Mouse (Mus musculus) kidney, adult 18-20 months (tissue): ENCODE results near the gene 4922502D21Rik.

ENCODE experiments used
- DNase-seq: peaks from one replicate; pipeline ENCODE4 v3.0.0; 2021

Gene 4922502D21Rik

DNA sequence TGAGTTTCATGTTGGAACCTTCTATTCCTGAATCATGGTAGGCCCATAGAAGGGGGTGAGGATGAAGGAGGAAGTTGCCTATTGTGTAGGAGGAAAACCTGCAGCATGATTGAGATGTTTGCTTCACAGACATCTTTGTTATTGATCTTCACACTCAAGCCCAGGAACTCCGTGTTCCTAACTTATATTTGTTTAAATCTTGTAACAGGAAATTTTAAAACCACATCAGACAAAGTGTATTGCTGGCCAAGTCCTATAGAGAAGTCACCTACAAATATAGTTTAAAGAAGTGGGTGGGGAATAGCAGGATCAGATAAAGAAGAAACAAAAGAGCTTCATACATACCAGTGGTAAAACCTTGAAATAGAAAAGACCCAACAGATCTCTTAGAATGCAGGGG is 27.4 kb downstream of the 4922502D21Rik start:
- DNase-seq: no peak

DNA sequence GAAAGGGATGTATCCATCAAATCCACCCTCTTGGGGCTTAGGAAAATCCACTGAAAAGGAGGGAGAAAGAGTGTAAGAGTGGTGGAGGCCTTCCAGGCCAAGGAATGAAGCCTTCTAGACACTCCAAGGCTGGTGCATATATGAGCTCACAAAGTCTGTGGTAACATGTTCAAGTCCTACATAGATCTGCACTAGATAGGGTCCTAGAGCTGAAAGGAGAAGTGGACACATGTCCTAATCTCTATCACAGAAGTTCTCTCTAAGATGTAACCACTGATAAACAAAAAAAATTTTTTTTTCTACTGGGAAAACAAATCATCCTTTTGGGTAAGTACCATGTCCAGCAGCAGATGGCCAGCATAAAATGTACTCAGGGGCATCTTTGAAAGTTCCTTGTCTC is 42.9 kb downstream of the 4922502D21Rik start:
- no peak for DNase-seq

DNA sequence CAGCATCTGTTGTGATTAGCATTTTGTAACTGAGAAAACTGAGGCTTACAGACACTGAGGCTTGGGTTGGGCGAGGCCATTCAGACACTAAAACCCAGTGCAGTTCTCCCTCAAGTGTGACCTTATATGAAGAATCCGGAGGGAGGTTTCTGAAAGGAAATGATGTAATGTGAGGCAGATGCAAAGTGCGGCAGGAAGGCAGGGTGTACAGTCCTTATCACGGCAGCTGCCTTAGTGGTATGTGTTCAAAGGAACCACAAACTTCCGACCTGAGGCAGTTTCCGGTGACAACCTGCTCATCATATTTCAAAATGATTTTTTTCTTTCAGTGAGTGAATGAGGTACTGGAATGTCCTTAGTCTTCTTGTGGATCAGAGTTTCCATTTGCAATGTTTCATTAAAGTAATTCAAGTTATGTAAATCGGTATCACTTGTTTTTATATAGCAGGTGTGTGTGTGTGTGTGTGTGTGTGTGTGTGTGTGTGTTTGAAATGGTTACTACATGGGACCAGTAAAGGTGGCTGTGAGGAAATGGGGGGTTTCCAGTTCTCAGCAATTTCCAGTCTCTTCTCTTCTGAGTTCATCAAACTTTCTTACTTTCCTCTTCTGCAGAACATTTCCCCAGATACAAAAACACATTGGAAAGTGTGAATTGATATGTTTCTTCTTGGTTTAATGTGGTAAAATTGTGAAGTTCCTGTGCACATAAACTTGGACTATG is 47.1 kb downstream of the 4922502D21Rik start:
- DNase-seq: no peak

DNA sequence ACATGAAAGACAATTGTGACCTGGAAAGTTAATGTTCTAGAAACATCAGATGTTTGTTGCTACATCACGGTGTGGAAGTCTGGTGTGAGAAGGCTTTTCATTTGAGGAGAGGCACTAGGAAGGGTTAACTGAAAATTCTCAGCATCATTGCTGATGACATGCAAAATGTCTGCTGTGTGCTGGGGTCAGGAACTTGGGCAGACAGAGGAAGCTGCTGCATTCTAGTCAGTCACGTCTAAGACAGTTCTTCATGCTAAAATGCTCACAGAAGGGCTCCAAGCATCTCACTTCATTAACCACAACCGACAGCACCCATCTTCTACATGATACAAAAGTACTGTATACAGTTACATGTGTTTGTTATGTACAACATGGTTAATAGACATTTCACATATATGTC is 48.3 kb downstream of the 4922502D21Rik start:
- no peak for DNase-seq

DNA sequence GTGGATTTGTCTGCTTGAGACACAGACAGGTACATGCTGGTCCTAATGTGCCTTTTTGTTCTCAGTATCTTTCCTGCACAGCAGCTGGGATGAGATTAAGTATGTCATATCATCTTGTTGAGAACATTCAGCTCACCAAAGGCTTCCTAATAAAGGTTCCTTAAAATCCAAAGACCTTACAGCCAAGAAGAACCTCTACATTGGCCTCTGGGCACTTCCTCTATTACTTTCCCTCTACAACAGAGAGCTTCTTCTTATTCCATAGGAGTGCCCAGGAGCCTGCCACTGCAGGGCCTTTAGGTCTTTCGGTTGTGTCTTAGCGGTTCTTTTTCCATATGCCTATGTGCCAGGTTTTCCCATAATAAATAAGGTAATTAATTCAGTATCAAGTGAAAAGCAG is 55.1 kb downstream of the 4922502D21Rik start:
- DNase-seq: no peak

DNA sequence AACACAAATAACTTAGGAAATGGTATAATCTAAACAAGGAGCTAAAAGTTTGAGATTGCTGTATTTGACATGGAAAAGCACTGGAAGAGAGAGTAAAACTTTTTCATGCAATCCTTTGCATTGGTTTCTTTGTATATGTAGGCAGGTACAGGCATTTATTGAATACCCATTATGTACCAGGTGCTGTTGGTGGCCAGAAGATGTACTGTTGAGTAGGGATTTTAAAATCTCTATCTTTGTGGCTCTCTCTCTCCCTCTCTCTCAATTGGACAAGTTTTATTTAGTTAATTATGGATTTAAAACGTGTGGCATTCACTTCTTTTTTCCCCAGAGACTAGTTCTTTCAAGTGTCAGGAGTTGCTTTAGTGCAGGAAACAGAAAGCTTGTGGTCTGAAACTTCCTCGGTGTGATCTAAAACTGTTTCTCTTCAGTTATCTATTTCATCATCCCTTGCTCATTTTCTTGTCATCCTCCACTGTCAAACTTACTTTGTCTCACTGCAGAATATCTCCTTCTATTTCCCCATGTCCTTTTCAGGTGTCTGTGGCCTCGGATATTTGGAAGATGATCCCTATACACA is 55.9 kb downstream of the 4922502D21Rik start:
- DNase-seq: no peak

DNA sequence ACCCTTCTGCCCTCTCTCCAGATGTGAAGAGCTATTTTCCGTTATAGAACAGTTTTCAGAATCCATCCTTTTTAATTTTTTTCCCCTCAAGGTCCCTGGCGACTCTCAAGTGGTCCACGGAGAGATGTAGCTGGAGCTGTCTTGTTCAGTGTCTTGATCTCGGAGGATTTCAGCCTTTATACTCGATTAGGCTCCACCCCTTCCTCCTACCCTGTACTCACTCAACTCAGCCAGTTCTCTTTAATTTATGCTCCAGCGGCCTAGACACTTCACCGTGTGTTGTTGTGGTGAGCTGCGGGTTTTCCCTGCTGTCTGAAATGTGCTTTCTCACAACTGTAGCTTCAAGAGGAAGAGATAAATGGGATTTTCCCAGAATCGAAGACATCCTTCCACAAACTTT is 56.4 kb downstream of the 4922502D21Rik start, which contains the start of gene Cd69:
Cd69 (minus strand) TSS at position 217 of the 400 bp plus-strand sequence.
- DNase-seq: no peak

DNA sequence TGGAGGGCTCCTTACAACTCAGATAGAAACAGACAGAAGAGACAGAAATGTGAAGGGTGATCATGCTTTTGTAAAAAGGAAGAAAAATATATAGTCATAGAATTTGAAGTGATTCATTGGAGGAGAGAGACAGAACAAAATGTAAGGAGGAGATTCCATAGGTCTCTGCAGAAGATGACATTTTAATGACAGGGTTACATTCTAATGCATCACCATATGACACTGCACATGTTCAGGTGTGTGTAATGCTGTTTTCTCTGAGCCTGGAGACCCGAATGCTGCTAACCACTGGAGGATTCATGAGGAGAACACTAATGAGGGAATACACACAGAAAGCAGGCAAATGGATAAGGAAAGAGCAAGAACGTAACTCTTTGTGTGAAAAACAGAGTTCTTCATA is 57.1 kb downstream of the 4922502D21Rik start:
- DNase-seq: no peak

DNA sequence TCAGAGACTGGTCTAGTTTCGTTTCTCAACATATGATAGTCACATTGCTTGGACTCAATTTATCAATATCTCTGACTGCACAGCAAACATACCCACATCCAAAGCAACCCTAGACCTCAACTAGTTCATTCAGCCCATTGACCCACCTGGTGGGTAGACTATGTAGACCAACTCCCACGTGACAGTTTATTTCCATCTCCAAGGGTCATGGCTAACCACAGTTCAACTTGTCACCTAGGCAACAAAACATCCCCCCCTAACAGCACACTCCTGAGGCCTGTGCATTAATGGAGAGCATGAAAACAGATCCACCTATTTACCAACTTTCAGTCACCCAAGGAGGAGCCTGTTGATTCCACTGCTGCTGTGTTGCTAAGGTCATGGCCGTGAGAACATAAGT is 57.9 kb downstream of the 4922502D21Rik start:
- no peak for DNase-seq
